ENCODE assay signal across 8 mouse cellular contexts in genomic region chr14:54877048-54877715, GRCm38 (mm10). TPM values are rescaled to one million over a fixed set of nuclear protein-coding genes. Genes with fewer than 3 reads are reported as not detected.
A peak's percentile ranks its signal among the peaks of the same experiment; 100 is the strongest.
DNase-seq lines count a peak whose midpoint lies in the region; ATAC-seq lines count a peak whose summit lies in the region.

TSS of gene Ppp1r3e (minus strand) at chr14:54877550.

- DNase-seq in MN1 (ENCODE audit: low spot score), result peak; percentile 80
- peak; percentile 79 for DNase-seq in cerebellum, adult 9-10 months
- DNase-seq in frontal cortex, adult 2 months (ENCODE audit: extremely low spot score in 1 of 2, low spot score in 1 of 2), result peak in 1 of 2 experiments; percentile 60
- peak; percentile 58 to 75 for DNase-seq in layer of hippocampus, postnatal 10 days (ENCODE audit: low spot score in 2 of 2)
- peak; percentile 63 for DNase-seq in lung, postnatal 14 days
- DNase-seq in retina, postnatal 1 day, result peak; percentile 79
- DNase-seq in urinary bladder, adult 2 months (ENCODE audit: low spot score), result peak; percentile 74

- peak; percentile 52 to 75 for ATAC-seq in hematopoietic stem cell, adult 5-6 weeks (replicated peaks in 1 of 2; ENCODE audit: insufficient read depth in 1 of 2, low FRiP score in 2 of 2, low TSS enrichment in 1 of 2, low read depth in 1 of 2, poor library complexity in 2 of 2, severe bottlenecking in 2 of 2)

RNA-seq across cellular contexts. Expression of gene Ppp1r3e, which starts in this region (rescaled TPM):
- polyA plus RNA-seq in frontal cortex, adult 2 months (2012; rRNA removed), result 13.7 and 16.1 TPM in 2 replicates
- total RNA-seq in hematopoietic stem cell, adult 5-6 weeks (2017), result 2.6 and 3.6 TPM in 2 replicates
- 10 to 100 TPM; 36.7 to 40.0 TPM for total RNA-seq in layer of hippocampus, postnatal 10 days (2021)
- polyA plus RNA-seq in urinary bladder, adult 2 months (2012; rRNA removed), result 9.4 and 13.5 TPM in 2 replicates
